Mouse (Mus musculus) liver, embryonic 15.5 days (tissue): ENCODE data around the gene Vmn1r86. TPM values are rescaled to one million over a fixed set of nuclear protein-coding genes. Genes with fewer than 3 reads are reported as not detected.

Source experiments
- ATAC-seq: fragments of 200-750 bp; cut with Nextera tagmentation; 2 replicates; pipeline ENCODE4 v1.8.0; 2017; ENCODE audit warnings: moderate number of reproducible peaks, mild to moderate bottlenecking, moderate library complexity; ENCODE audit not compliant: insufficient read depth
- H3K27ac ChIP-seq: fragments of 300-500 bp; sonication (generic); replicated peaks from 2 replicates; pipeline ENCODE4 v1.5.1; 2015; ENCODE audit warnings: mild to moderate bottlenecking, inconsistent platforms
- H3K27me3 ChIP-seq: fragments of 300-500 bp; sonication (generic); 2 replicates; pipeline ENCODE4 v1.6.1; 2015; ENCODE audit warnings: mild to moderate bottlenecking, inconsistent platforms
- H3K36me3 ChIP-seq: fragments of 300-500 bp; sonication (generic); replicated peaks from 2 replicates; pipeline ENCODE4 v1.6.1; 2015; ENCODE audit warnings: moderate library complexity, mild to moderate bottlenecking, inconsistent platforms
- H3K4me1 ChIP-seq: fragments of 300-500 bp; sonication (generic); replicated peaks from 2 replicates; pipeline ENCODE4 v1.6.1; 2015; ENCODE audit warnings: inconsistent platforms
- H3K4me2 ChIP-seq: fragments of 300-500 bp; sonication (generic); 2 replicates; pipeline ENCODE4 v1.6.1; 2015; ENCODE audit warnings: moderate library complexity, mild to moderate bottlenecking, inconsistent platforms
- H3K4me3 ChIP-seq: fragments of 300-500 bp; sonication (generic); replicated peaks from 2 replicates; pipeline ENCODE4 v1.5.1; 2015; ENCODE audit warnings: mild to moderate bottlenecking, inconsistent platforms
- H3K9ac ChIP-seq: fragments of 300-500 bp; sonication (generic); 2 replicates; pipeline ENCODE4 v1.6.1; 2015; ENCODE audit warnings: moderate library complexity, mild to moderate bottlenecking, inconsistent platforms
- H3K9me3 ChIP-seq: fragments of 300-500 bp; sonication (generic); replicated peaks from 2 replicates; pipeline ENCODE4 v1.6.1; 2016; ENCODE audit warnings: inconsistent platforms
- WGBS: fragments of 180-500 bp; shearing (Covaris S2); methylation state at CpG from one replicate; pipeline ENCODE4 v1.1.7; 2015; ENCODE audit warnings: mixed read lengths; ENCODE audit not compliant: insufficient replicate concordance; 5-methylcytosine and 5-hydroxymethylcytosine counted together
- polyA plus RNA-seq: library from polyadenylated mRNA; unstranded; fragments of >200 nt; fragmentation: Nextera tagmentation; extraction: Ambion mirVana; gene quantifications from 2 replicates; pipeline ENCODE4 v1.2.1, GENCODE M21; 2015

The Vmn1r86 gene
- polyA plus RNA-seq, 1 experiment from 2014 or later: not detected

DNA sequence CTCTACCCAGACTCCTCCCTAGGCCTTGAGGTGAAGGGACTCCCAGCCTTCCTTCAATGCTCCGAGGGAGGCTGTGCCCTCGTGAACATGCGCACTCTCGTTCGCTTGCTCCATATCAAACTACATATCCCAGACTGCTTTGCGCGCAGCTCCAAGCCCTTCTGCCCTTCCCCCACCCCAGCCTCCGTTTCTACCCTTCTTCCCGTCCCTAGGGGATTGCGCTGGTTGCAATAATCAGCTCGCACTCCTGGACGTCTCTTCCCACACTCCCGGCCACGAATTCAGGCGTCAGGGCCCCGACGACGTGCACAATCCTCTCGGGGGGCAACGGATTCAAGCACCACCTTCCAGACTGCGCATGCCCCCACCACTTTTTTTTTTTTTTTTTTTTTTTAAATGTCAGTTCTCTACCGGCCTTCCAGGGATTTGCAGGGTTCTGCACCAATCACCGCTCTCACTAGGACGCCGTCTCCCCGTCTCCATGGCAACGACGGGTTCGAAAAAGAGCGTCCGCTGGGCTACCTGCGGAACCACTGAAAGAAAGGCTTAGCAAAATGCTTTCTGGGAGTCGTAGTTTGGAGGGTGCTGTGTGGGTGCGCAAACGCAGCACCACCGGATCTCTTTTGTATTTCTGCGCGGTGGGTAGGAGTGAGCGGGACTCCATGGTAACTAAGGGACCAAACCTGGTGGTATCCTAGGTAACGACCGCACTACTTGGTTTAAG lies 65.3 kb downstream of the Vmn1r86 start, which contains the start of gene Mzf1:
Gene Mzf1, minus strand, starts transcription at position 478 of the 724 bp plus-strand sequence.
- peak within 1 kb of the TSS; percentile 56 for H3K27ac ChIP-seq
- H3K4me2 ChIP-seq: peak within 1 kb of the TSS; percentile 86
- H3K4me3 ChIP-seq: peak within 1 kb of the TSS; percentile 72
- peak; percentile 86 for ATAC-seq
- H3K27me3 ChIP-seq: no peaks in the 10 kb centered on the region
- H3K4me1 ChIP-seq: peaks cover 16% of the 10 kb centered on the region
- peak within 1 kb of the TSS; percentile 63 for H3K9ac ChIP-seq
- no peaks in the 10 kb centered on the region for H3K9me3 ChIP-seq
- H3K36me3 ChIP-seq: no peaks in the 10 kb centered on the region
- WGBS: under 1% methylated on average over 41 of the region's 41 CpGs

- H3K4me2 ChIP-seq: peak overlapping the region; percentile 86
- H3K27me3 ChIP-seq: no peaks in the 10 kb centered on the region
- H3K36me3 ChIP-seq: no peaks in the 10 kb centered on the region
- H3K9me3 ChIP-seq: no peaks in the 10 kb centered on the region
- peak overlapping the region; percentile 56; the same call in 1 of the 2 replicates for H3K27ac ChIP-seq
- no peak for ATAC-seq
- H3K4me1 ChIP-seq: peaks cover 16% of the 10 kb centered on the region
- WGBS: 8% methylated on average over 15 of the region's 15 CpGs
- peak overlapping the region; percentile 72 for H3K4me3 ChIP-seq
- peak overlapping the region; percentile 63 for H3K9ac ChIP-seq
These were observed 65.8 kb downstream of the Vmn1r86 start for GRCm38 (mm10) chr7:13053961-13054286.

DNA sequence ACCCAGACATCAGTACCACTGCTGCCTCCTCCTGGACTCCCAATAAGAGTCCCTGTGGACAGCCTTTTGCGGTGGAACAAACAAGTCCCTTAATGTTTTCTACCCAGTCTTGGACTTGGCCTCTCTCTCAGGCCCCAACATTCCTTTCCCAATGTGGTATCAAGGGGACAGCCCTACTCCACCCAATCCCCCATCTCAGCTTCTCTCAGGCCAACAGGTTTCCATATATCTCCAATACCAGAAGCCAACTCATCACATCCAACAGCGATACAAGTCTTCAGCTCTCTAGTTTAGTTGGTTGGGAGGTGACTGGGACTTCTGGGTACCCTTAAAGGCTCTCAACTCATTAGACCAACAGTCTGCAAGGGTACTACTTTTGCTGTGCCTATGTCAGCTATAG lies 66.2 kb downstream of the Vmn1r86 start:
- 85% methylated on average over 2 of the region's 2 CpGs for WGBS
- no peaks in the 10 kb centered on the region for H3K9me3 ChIP-seq
- H3K27ac ChIP-seq: no peak overlapping the region
- peak overlapping the region; percentile 63; the same call in 1 of the 2 replicates for H3K9ac ChIP-seq
- peak overlapping the region; percentile 86 for H3K4me2 ChIP-seq
- no peaks in the 10 kb centered on the region for H3K27me3 ChIP-seq
- peaks cover 16% of the 10 kb centered on the region for H3K4me1 ChIP-seq
- no peaks in the 10 kb centered on the region for H3K36me3 ChIP-seq
- ATAC-seq: no peak
- peak overlapping the region; percentile 72; the same call in 1 of the 2 replicates for H3K4me3 ChIP-seq

DNA sequence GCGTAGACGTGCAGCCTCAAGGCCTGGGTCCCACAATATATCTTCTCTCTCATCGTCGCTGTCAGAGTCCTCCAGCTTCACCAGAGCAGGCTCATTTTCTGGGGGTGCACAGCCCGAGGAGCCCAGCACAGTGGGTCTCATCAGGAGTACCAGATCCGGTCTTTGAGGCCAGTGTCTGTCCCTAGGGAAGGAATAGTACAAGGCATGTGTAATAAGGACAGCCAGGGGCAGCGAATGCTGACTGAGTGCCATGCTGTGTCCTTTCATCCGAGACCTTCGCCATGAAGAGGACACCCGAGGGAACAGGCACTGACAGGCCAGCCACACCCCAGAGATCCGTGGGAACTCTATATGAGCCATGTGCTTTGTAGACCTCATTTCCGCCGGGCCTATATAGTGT lies 66.7 kb downstream of the Vmn1r86 start:
- H3K27ac ChIP-seq: no peak overlapping the region
- no peaks in the 10 kb centered on the region for H3K9me3 ChIP-seq
- H3K4me2 ChIP-seq: no peak overlapping the region
- WGBS: 71% methylated on average over 13 of the region's 13 CpGs
- no peaks in the 10 kb centered on the region for H3K27me3 ChIP-seq
- H3K4me3 ChIP-seq: no peak overlapping the region
- H3K9ac ChIP-seq: no peak overlapping the region
- no peak for ATAC-seq
- peaks cover 16% of the 10 kb centered on the region for H3K4me1 ChIP-seq
- H3K36me3 ChIP-seq: no peaks in the 10 kb centered on the region

Other genes with a start within 250 kb of the Vmn1r86 start
- 0.47 and 0.62 TPM in 2 replicates for gene Zfp128, start 238.7 kb downstream of the Vmn1r86 start, polyA plus RNA-seq
- 3.4 and 3.9 TPM in 2 replicates for gene Zscan22, start 222.1 kb downstream of the Vmn1r86 start, polyA plus RNA-seq
- 541 and 547 TPM in 2 replicates for gene Rps5, start 197.6 kb downstream of the Vmn1r86 start, polyA plus RNA-seq
- gene Rnf225, start 192.5 kb downstream of the Vmn1r86 start, polyA plus RNA-seq: 0.08 and 0.20 TPM in 2 replicates
- gene Zfp324, start 154.1 kb downstream of the Vmn1r86 start, polyA plus RNA-seq: 2.5 and 2.7 TPM in 2 replicates
- gene Zfp446, start 142.1 kb downstream of the Vmn1r86 start, polyA plus RNA-seq: 2.2 and 2.6 TPM in 2 replicates
- gene Slc27a5, start 121.7 kb downstream of the Vmn1r86 start, polyA plus RNA-seq: 17.2 and 22.1 TPM in 2 replicates
- 75.3 and 89.4 TPM in 2 replicates for gene Trim28, start 120.8 kb downstream of the Vmn1r86 start, polyA plus RNA-seq
- gene Zbtb45, start 109.9 kb downstream of the Vmn1r86 start, polyA plus RNA-seq: 11.8 and 13.3 TPM in 2 replicates
- gene Chmp2a, start 85.1 kb downstream of the Vmn1r86 start, polyA plus RNA-seq: 118 and 120 TPM in 2 replicates
- 64.5 and 72.3 TPM in 2 replicates for gene Ube2m, start 81.6 kb downstream of the Vmn1r86 start, polyA plus RNA-seq
- gene Mzf1, start 65.2 kb downstream of the Vmn1r86 start, polyA plus RNA-seq: 0.37 and 0.44 TPM in 2 replicates
- gene Vmn1r85, start 24.7 kb downstream of the Vmn1r86 start, polyA plus RNA-seq: not detected in 2 replicates
- not detected in 2 replicates for gene Vmn1r87, start 20.2 kb upstream of the Vmn1r86 start, polyA plus RNA-seq
- not detected in 2 replicates for gene Vmn1r88, start 39.7 kb upstream of the Vmn1r86 start, polyA plus RNA-seq
- not detected in 2 replicates for gene Vmn1r89, start 93.1 kb upstream of the Vmn1r86 start, polyA plus RNA-seq
- gene Lig1, start 157.4 kb upstream of the Vmn1r86 start, polyA plus RNA-seq: 86.4 and 94.8 TPM in 2 replicates
- gene Zswim9, start 158.8 kb upstream of the Vmn1r86 start, polyA plus RNA-seq: 1.9 and 2.3 TPM in 2 replicates
- 1.5 and 1.8 TPM in 2 replicates for gene Pla2g4c, start 204.7 kb upstream of the Vmn1r86 start, polyA plus RNA-seq